Comparison of ENCODE assay signal across 8 mouse cellular contexts in the genomic region with DNA sequence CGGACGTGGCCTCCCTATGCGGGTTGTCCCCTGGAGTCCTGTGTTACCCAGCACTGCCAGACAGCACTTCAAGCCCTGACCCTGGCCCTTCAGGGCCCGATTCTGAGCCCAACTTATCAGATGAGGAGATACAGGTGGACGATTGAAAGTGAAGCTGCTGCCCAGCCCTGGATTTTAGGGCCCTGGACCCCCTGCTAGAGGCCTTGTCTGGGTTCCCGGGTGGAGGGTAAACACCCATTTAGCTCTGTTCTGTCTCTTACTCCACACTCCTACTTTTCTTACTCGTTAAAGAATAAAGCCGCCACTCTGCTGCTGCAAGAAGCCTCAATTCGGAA. TPM values are rescaled to one million over a fixed set of nuclear protein-coding genes. Genes with fewer than 3 reads are reported as not detected.
DNase-seq lines count a peak whose midpoint lies in the region; ATAC-seq lines count a peak whose summit lies in the region.

No protein-coding gene starts in this region.

- H3K4me3 ChIP-seq in kidney, embryonic 15.5 days (replicated peaks): peak overlapping the region; percentile 39
- H3K4me3 ChIP-seq in embryonic facial prominence, embryonic 13.5 days: peak overlapping the region; percentile 27
- H3K4me3 ChIP-seq in intestine, embryonic 15.5 days (replicated peaks): peak overlapping the region; percentile 22
- 0 out of 2 replicates have a peak overlapping the region, but pooled peaks have one; percentile 1 for H3K4me3 ChIP-seq in midbrain, embryonic 15.5 days

- H3K4me1 ChIP-seq in kidney, embryonic 15.5 days: peaks cover 69% of the 10 kb centered on the region
- peaks cover 30% of the 10 kb centered on the region for H3K4me1 ChIP-seq in embryonic facial prominence, embryonic 13.5 days
- peaks cover 14% of the 10 kb centered on the region for H3K4me1 ChIP-seq in intestine, embryonic 15.5 days (replicated peaks)
- peaks cover 14% of the 10 kb centered on the region; the same call in 1 of the 2 replicates for H3K4me1 ChIP-seq in midbrain, embryonic 15.5 days

- no peaks in the 10 kb centered on the region for H3K36me3 ChIP-seq in kidney, embryonic 15.5 days
- no peaks in the 10 kb centered on the region for H3K36me3 ChIP-seq in embryonic facial prominence, embryonic 13.5 days
- no peaks in the 10 kb centered on the region for H3K36me3 ChIP-seq in intestine, embryonic 15.5 days
- H3K36me3 ChIP-seq in midbrain, embryonic 15.5 days (replicated peaks): no peaks in the 10 kb centered on the region

- H3K27me3 ChIP-seq in kidney, embryonic 15.5 days: peaks cover 60% of the 10 kb centered on the region
- peaks cover 96% of the 10 kb centered on the region for H3K27me3 ChIP-seq in embryonic facial prominence, embryonic 13.5 days
- peaks cover 66% of the 10 kb centered on the region for H3K27me3 ChIP-seq in intestine, embryonic 15.5 days (replicated peaks)
- H3K27me3 ChIP-seq in midbrain, embryonic 15.5 days (replicated peaks): peaks cover 83% of the 10 kb centered on the region

- no peak overlapping the region for H3K27ac ChIP-seq in kidney, embryonic 15.5 days
- H3K27ac ChIP-seq in embryonic facial prominence, embryonic 13.5 days: no peak overlapping the region
- no peak overlapping the region for H3K27ac ChIP-seq in intestine, embryonic 15.5 days
- no peak overlapping the region for H3K27ac ChIP-seq in midbrain, embryonic 15.5 days

- H3K9ac ChIP-seq in kidney, embryonic 15.5 days: no peak overlapping the region
- no peak overlapping the region for H3K9ac ChIP-seq in embryonic facial prominence, embryonic 13.5 days
- no peak overlapping the region for H3K9ac ChIP-seq in intestine, embryonic 15.5 days
- H3K9ac ChIP-seq in midbrain, embryonic 15.5 days: no peak overlapping the region

- ATAC-seq in kidney, embryonic 15.5 days (replicated peaks; ENCODE audit: low FRiP score): no peak
- no peak for ATAC-seq in embryonic facial prominence, embryonic 13.5 days (ENCODE audit: insufficient number of reproducible peaks, insufficient read depth, low FRiP score, low TSS enrichment, low read depth)
- no peak; the same call in 1 of the 2 replicates for ATAC-seq in intestine, embryonic 15.5 days
- no peak for ATAC-seq in midbrain, embryonic 15.5 days (replicated peaks)

- H3K9me3 ChIP-seq in kidney, embryonic 15.5 days (replicated peaks): no peaks in the 10 kb centered on the region
- H3K9me3 ChIP-seq in embryonic facial prominence, embryonic 13.5 days: no peaks in the 10 kb centered on the region
- H3K9me3 ChIP-seq in intestine, embryonic 15.5 days: no peaks in the 10 kb centered on the region
- H3K9me3 ChIP-seq in midbrain, embryonic 15.5 days: no peaks in the 10 kb centered on the region

- DNase-seq in kidney, postnatal 25 days: no peak
- DNase-seq in cerebellum, postnatal 14 days: no peak
- DNase-seq in B cell, adult 2 months: no peak
- no peak for DNase-seq in urinary bladder, adult 2 months (ENCODE audit: low spot score)

- WGBS in kidney, embryonic 15.5 days: 15% methylated on average over 9 of the region's 9 CpGs
- 4% methylated on average over 9 of the region's 9 CpGs for WGBS in embryonic facial prominence, embryonic 13.5 days
- 17% methylated on average over 9 of the region's 9 CpGs for WGBS in intestine, embryonic 15.5 days
- WGBS in midbrain, embryonic 15.5 days: 4% methylated on average over 9 of the region's 9 CpGs

- H3K4me2 ChIP-seq in kidney, embryonic 15.5 days: peak overlapping the region; percentile 69
- H3K4me2 ChIP-seq in embryonic facial prominence, embryonic 13.5 days: peak overlapping the region; percentile 55
- peak overlapping the region; percentile 56 for H3K4me2 ChIP-seq in intestine, embryonic 15.5 days (replicated peaks)
- no peak overlapping the region; the same call in 1 of the 2 replicates for H3K4me2 ChIP-seq in midbrain, embryonic 15.5 days

RNA-seq across cellular contexts. Expression of gene Lbx2, which starts 1.7 kb away (rescaled TPM):
- polyA plus RNA-seq in kidney, embryonic 15.5 days (2015; fragmentation: Nextera tagmentation; extraction: Ambion mirVana): 7.5 and 9.6 TPM in 2 replicates
- 0.27 and 0.56 TPM in 2 replicates for polyA plus RNA-seq in embryonic facial prominence, embryonic 13.5 days (2015; fragmentation: Nextera tagmentation; extraction: Ambion mirVana)
- 0.35 and 0.49 TPM in 2 replicates for polyA plus RNA-seq in intestine, embryonic 15.5 days (2015; fragmentation: Nextera tagmentation; extraction: Ambion mirVana)
- 0.36 TPM in 1 of 2 replicates, not detected in the other for polyA plus RNA-seq in midbrain, embryonic 15.5 days (2015; fragmentation: Nextera tagmentation; extraction: Ambion mirVana)
- 0.84 and 1.0 TPM in 2 replicates for polyA plus RNA-seq in urinary bladder, adult 2 months (2012; rRNA removed)

RNA-seq across cellular contexts. Expression of gene Pcgf1, which starts 10.2 kb away (rescaled TPM):
- 36.5 and 37.8 TPM in 2 replicates for polyA plus RNA-seq in kidney, embryonic 15.5 days (2015; fragmentation: Nextera tagmentation; extraction: Ambion mirVana)
- 44.3 and 47.5 TPM in 2 replicates for polyA plus RNA-seq in embryonic facial prominence, embryonic 13.5 days (2015; fragmentation: Nextera tagmentation; extraction: Ambion mirVana)
- 29.4 and 31.5 TPM in 2 replicates for polyA plus RNA-seq in intestine, embryonic 15.5 days (2015; fragmentation: Nextera tagmentation; extraction: Ambion mirVana)
- polyA plus RNA-seq in midbrain, embryonic 15.5 days (2015; fragmentation: Nextera tagmentation; extraction: Ambion mirVana): 56.3 and 56.8 TPM in 2 replicates
- polyA plus RNA-seq in urinary bladder, adult 2 months (2012; rRNA removed): 28.5 and 35.8 TPM in 2 replicates

RNA-seq across cellular contexts. Expression of gene Ccdc142, which starts 13.5 kb away (rescaled TPM):
- 2.7 and 3.3 TPM in 2 replicates for polyA plus RNA-seq in kidney, embryonic 15.5 days (2015; fragmentation: Nextera tagmentation; extraction: Ambion mirVana)
- polyA plus RNA-seq in embryonic facial prominence, embryonic 13.5 days (2015; fragmentation: Nextera tagmentation; extraction: Ambion mirVana): 2.9 and 3.5 TPM in 2 replicates
- polyA plus RNA-seq in intestine, embryonic 15.5 days (2015; fragmentation: Nextera tagmentation; extraction: Ambion mirVana): 2.6 and 3.5 TPM in 2 replicates
- 6.9 and 8.1 TPM in 2 replicates for polyA plus RNA-seq in midbrain, embryonic 15.5 days (2015; fragmentation: Nextera tagmentation; extraction: Ambion mirVana)
- polyA plus RNA-seq in urinary bladder, adult 2 months (2012; rRNA removed): 3.1 and 4.5 TPM in 2 replicates

RNA-seq across cellular contexts. Expression of gene Gm42688, which starts 13.5 kb away (rescaled TPM):
- polyA plus RNA-seq in kidney, embryonic 15.5 days (2015; fragmentation: Nextera tagmentation; extraction: Ambion mirVana): 2.9 and 3.0 TPM in 2 replicates
- polyA plus RNA-seq in embryonic facial prominence, embryonic 13.5 days (2015; fragmentation: Nextera tagmentation; extraction: Ambion mirVana): 3.3 and 3.5 TPM in 2 replicates
- 2.3 and 2.4 TPM in 2 replicates for polyA plus RNA-seq in intestine, embryonic 15.5 days (2015; fragmentation: Nextera tagmentation; extraction: Ambion mirVana)
- 7.3 and 7.4 TPM in 2 replicates for polyA plus RNA-seq in midbrain, embryonic 15.5 days (2015; fragmentation: Nextera tagmentation; extraction: Ambion mirVana)
- 5.0 and 6.1 TPM in 2 replicates for polyA plus RNA-seq in urinary bladder, adult 2 months (2012; rRNA removed)

RNA-seq across cellular contexts. Expression of gene Tlx2, which starts 17.8 kb away (rescaled TPM):
- polyA plus RNA-seq in kidney, embryonic 15.5 days (2015; fragmentation: Nextera tagmentation; extraction: Ambion mirVana): 0.69 and 3.6 TPM in 2 replicates
- polyA plus RNA-seq in embryonic facial prominence, embryonic 13.5 days (2015; fragmentation: Nextera tagmentation; extraction: Ambion mirVana): 0.31 and 0.67 TPM in 2 replicates
- 18.1 and 22.5 TPM in 2 replicates for polyA plus RNA-seq in intestine, embryonic 15.5 days (2015; fragmentation: Nextera tagmentation; extraction: Ambion mirVana)
- not detected in 2 replicates for polyA plus RNA-seq in midbrain, embryonic 15.5 days (2015; fragmentation: Nextera tagmentation; extraction: Ambion mirVana)
- polyA plus RNA-seq in urinary bladder, adult 2 months (2012; rRNA removed): 0.15 and 0.29 TPM in 2 replicates
